Mouse (Mus musculus) kidney, postnatal 0 days (tissue): ENCODE measurements around the gene Ntng1. TPM values are rescaled to one million over a fixed set of nuclear protein-coding genes. Genes with fewer than 3 reads are reported as not detected.
A peak's percentile ranks its signal among the peaks of the same experiment; 100 is the strongest.

ENCODE experiments used
- ATAC-seq: fragments of 200-750 bp; cut with Nextera tagmentation; replicated peaks from 2 replicates; pipeline ENCODE4 v1.8.0; 2017; ENCODE audit warnings: low read depth, moderate number of reproducible peaks, moderate TSS enrichment, moderate library complexity; ENCODE audit not compliant: low FRiP score
- DNase-seq: peaks from one replicate; pipeline ENCODE4 v3.0.0-alpha.2; 2016; ENCODE audit warnings: low spot score
- H3K27ac ChIP-seq: fragments of 300-500 bp; sonication (generic); 2 replicates; pipeline ENCODE4 v1.5.1; 2014; ENCODE audit warnings: mild to moderate bottlenecking
- H3K27me3 ChIP-seq: fragments of 300-500 bp; sonication (generic); 2 replicates; pipeline ENCODE4 v1.6.1; 2014; ENCODE audit warnings: low read length, mixed read lengths; ENCODE audit not compliant: insufficient read depth
- H3K36me3 ChIP-seq: fragments of 300-500 bp; sonication (generic); 2 replicates; pipeline ENCODE4 v1.6.1; 2014; ENCODE audit warnings: low read length, mixed read lengths; ENCODE audit not compliant: insufficient read depth
- H3K4me1 ChIP-seq: fragments of 300-500 bp; sonication (generic); replicated peaks from 2 replicates; pipeline ENCODE4 v1.6.1; 2014; ENCODE audit warnings: antibody characterized with exemption, low read length, mixed read lengths; ENCODE audit not compliant: insufficient read depth
- H3K4me2 ChIP-seq: fragments of 300-500 bp; sonication (generic); 2 replicates; pipeline ENCODE4 v1.6.1; 2014; ENCODE audit warnings: mild to moderate bottlenecking, low read length, moderate library complexity, mixed read lengths
- H3K4me3 ChIP-seq: fragments of 300-500 bp; sonication (generic); replicated peaks from 2 replicates; pipeline ENCODE4 v1.5.1; 2014; ENCODE audit warnings: low read depth, low read length
- H3K9ac ChIP-seq: fragments of 300-500 bp; sonication (generic); 2 replicates; pipeline ENCODE4 v1.6.1; 2014; ENCODE audit warnings: low read depth, low read length
- H3K9me3 ChIP-seq: fragments of 300-500 bp; sonication (generic); replicated peaks from 2 replicates; pipeline ENCODE4 v1.6.1; 2016; ENCODE audit warnings: low read length, inconsistent platforms, mixed read lengths
- CTCF ChIP-seq: IDR thresholded peaks from 2 replicates; pipeline ENCODE4 v1.5.1; 2016; ENCODE audit warnings: antibody characterized with exemption, low read depth, mild to moderate bottlenecking, moderate library complexity
- WGBS: fragments of 180-500 bp; shearing (Covaris S2); extraction: QIAGEN DNeasy Blood & Tissue Kit; methylation state at CpG from one replicate; pipeline ENCODE4 v1.1.7; 2014; 5-methylcytosine and 5-hydroxymethylcytosine counted together
- polyA plus RNA-seq: library from polyadenylated mRNA; unstranded; fragments of >200 nt; fragmentation: Nextera tagmentation; extraction: Ambion mirVana; gene quantifications from 2 replicates; pipeline ENCODE4 v1.2.1, GENCODE M21; 2015

Gene Ntng1
- polyA plus RNA-seq, 1 experiment from 2014 or later: 4.4 TPM

DNA sequence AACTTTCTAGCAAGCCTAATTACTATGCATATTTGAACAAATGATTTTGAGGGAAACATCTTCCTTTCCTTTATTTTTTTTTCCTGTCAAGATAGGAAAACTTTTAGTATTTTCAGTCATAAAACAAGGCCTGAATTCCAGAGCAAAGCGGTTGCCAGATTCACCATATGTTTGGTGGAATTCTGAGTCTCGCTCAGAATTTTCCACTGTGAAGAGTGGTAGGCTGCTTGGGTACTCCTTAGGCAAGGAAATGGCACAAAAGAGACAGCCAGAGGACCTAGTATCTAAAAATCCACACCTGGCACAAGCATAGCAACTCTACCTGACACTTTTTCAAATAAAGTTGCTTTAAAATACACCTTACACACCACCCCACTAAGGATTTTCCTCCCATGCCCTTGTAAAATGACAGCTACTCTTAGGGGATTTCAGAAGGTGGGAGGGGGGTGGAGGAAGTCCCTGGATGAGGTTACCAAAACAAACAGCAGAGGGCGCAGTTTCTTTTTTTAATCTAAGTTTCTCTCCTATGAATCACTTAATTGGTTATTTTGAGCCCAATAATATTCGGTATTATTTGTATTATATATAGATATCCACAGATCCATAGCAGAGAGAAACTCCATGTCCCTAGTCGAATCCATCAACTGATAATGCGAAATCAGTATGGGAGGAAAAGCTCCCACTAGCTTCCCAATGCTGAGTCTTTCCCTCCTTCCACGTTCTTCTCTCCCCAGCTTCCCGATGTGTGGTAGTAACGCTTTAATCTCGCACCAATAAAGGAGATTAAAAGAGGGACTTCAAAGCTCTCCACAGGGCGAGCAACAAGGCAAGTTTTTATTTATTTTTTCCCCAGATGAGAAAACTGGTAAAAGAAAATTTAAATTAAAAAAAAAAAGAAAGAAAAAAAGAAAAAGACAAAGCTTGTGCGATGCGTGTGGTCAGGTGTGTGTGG, 2.2 kb downstream of the Ntng1 start:
- Histone ChIP-seq H3K36me3 (no peaks in the 10 kb centered on the region), H3K4me1 (peaks cover 5% of the 10 kb centered on the region; the same call in 1 of the 2 replicates), H3K27ac (no peak overlapping the region), H3K4me2 (peak overlapping the region; percentile 100), H3K9me3 (no peaks in the 10 kb centered on the region), H3K4me3 (peak overlapping the region; percentile 59), H3K9ac (no peak overlapping the region), H3K27me3 (peaks cover 4% of the 10 kb centered on the region; the same call in 1 of the 2 replicates)
- ATAC-seq (no peak), DNase-seq (peak; percentile 80)
- WGBS: 2% methylated on average over 13 of the region's 13 CpGs
- peak; percentile 65 for TF ChIP-seq CTCF

DNA sequence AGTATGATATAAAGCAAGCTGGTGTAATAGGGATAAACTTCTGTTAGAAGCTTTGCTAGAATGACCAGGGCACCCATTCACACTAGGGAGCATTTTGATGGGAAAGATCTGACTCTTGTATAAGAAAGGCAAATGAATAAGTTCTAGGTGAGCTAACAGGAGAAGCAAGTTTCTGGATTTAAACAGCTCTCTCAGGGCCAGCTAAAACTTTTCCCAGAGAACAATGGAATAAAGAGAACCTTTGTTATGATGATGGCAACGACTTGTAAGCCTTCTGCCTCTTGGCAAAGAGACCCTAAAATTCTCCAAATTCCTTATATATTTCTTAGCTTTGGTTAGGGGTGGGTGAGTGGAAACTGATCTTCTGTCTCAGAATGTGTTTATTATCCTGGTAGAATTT, 7.7 kb downstream of the Ntng1 start:
- Histone ChIP-seq H3K4me2 (no peak overlapping the region), H3K4me3 (no peak overlapping the region), H3K9me3 (no peaks in the 10 kb centered on the region), H3K4me1 (no peaks in the 10 kb centered on the region), H3K27me3 (no peaks in the 10 kb centered on the region), H3K27ac (no peak overlapping the region), H3K36me3 (no peaks in the 10 kb centered on the region), H3K9ac (no peak overlapping the region)
- TF ChIP-seq CTCF: no peak
- no peak for DNase-seq
- WGBS: 8% methylated on average over 1 of the region's 1 CpGs
- ATAC-seq: no peak

DNA sequence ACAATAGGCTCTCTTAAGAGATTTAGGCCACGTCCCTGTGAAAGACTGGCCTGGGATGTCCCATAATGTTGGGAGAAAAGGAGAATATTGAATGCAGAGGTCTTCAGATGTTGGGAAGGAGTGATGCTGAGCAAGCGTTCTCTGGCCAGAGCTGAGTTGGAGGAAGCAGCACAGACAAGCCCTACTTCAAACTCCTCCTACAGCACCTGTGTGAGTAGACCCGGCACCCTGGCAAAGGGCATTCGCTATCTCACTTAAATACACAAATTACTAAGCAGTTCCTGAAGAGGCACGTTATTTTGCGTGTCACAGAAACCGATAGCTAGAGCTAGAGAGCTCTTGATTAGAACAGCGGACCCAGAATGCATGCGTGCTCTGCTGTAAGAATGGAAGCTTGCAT, 10.7 kb downstream of the Ntng1 start:
- Histone ChIP-seq H3K4me1 (no peaks in the 10 kb centered on the region), H3K9me3 (no peaks in the 10 kb centered on the region), H3K9ac (no peak overlapping the region), H3K36me3 (no peaks in the 10 kb centered on the region), H3K4me2 (no peak overlapping the region), H3K27ac (no peak overlapping the region), H3K4me3 (no peak overlapping the region), H3K27me3 (no peaks in the 10 kb centered on the region)
- no peak for TF ChIP-seq CTCF
- DNase-seq (no peak), ATAC-seq (no peak)
- WGBS: 80% methylated on average over 9 of the region's 9 CpGs

DNA sequence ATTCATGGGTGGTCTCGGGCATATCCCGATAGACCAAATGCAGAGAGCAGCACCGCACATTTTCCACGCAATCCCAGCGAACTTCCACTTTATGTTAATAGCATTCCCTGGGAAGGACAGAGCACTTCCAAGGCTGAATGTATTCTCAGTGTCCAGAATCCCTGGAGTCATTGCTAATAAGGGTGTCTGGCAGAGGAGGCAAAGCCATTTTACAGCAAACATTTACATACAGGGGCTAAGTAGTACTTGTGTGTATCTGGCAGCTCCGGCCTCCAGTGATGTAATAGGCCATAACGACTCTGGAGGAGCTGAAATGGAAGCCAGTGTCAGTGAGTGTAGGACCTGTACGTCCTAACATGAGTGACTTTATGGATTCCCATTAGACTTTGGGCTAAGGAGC, 11.5 kb downstream of the Ntng1 start:
- no peak for ATAC-seq
- WGBS: 86% methylated on average over 8 of the region's 8 CpGs

DNA sequence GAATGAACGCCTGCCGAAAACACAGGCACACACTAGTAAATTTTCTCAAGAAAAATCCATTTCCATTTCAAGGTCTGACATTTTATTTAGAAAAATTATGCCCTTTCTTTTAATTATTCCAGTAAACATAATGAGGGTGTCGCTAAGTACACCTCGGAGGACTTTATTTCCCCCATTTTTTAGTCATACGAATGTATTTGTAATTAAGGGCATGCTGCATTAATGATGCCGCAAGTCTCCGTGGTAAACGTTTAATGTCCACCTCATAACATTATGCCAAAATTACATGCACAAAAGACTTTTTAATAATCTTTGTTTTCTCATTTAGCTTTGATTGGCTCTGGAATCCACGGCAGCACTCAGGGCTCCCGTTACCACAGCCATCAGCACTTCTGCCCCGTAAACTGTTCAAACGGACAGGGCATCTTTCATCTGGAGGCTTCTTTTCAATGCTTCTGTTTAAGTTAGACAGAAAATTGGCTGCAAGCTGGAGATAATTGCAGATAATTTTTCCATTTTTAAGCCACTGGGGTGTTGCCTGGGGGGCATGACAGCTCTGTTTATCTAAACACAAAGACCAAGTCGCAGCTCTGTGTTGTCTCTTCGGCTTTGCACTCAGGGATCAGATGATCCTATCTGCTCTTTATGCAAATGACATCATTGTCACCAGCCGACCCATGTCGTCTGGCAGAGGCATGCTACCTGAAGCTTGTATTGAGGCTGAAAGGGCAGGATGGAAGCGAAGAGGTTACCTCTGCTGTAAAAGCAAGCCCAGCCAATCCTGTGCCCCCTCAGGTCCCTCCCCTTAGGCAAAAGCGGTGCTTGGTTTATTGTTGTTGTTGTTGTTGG, 12.5 kb downstream of the Ntng1 start:
- DNase-seq (no peak), ATAC-seq (no peak)
- no peak overlapping the region for H3K4me2 ChIP-seq
- TF ChIP-seq CTCF: no peak
- no peak overlapping the region for H3K9ac ChIP-seq
- no peak overlapping the region for H3K4me3 ChIP-seq
- H3K27me3 ChIP-seq: no peaks in the 10 kb centered on the region
- H3K36me3 ChIP-seq: no peaks in the 10 kb centered on the region
- H3K4me1 ChIP-seq: no peaks in the 10 kb centered on the region
- WGBS: 62% methylated on average over 18 of the region's 18 CpGs
- no peaks in the 10 kb centered on the region for H3K9me3 ChIP-seq
- H3K27ac ChIP-seq: no peak overlapping the region

More for the DNA sequence above, 11.5 kb downstream of the Ntng1 start:
- no peaks in the 10 kb centered on the region for H3K4me1 ChIP-seq
- no peaks in the 10 kb centered on the region for H3K27me3 ChIP-seq
- TF ChIP-seq CTCF: no peak
- no peak overlapping the region for H3K4me3 ChIP-seq
- DNase-seq: no peak
- no peaks in the 10 kb centered on the region for H3K36me3 ChIP-seq
- no peak overlapping the region for H3K4me2 ChIP-seq
- no peak overlapping the region for H3K9ac ChIP-seq
- no peaks in the 10 kb centered on the region for H3K9me3 ChIP-seq
- no peak overlapping the region for H3K27ac ChIP-seq

DNA sequence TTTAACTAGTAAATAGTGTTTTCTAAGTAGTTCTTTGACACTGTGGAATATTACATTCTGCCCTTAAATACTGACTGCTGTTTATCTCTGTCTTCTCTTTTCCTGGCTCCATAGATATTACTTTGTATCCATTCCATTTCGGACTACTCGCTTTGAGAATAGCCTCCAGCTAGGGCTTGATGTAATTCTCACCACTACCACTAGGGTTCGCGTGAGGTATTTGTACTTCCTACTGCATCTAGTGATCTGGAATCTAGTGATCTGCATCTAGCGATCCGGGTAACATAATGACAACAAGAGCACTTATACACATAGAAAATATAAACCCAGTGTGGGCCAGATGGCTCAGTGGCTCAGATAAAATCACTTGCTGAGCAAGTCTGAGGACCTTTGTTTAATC, 14.2 kb downstream of the Ntng1 start:
- 69% methylated on average over 6 of the region's 6 CpGs for WGBS
- ATAC-seq: no peak

More for the DNA sequence above, 14.2 kb downstream of the Ntng1 start:
- Histone ChIP-seq H3K4me3 (no peak overlapping the region), H3K27me3 (no peaks in the 10 kb centered on the region), H3K4me2 (no peak overlapping the region), H3K9me3 (no peaks in the 10 kb centered on the region), H3K27ac (no peak overlapping the region), H3K9ac (no peak overlapping the region), H3K36me3 (no peaks in the 10 kb centered on the region), H3K4me1 (no peaks in the 10 kb centered on the region)
- DNase-seq: no peak
- TF ChIP-seq CTCF: peak; percentile 45
